Mouse (Mus musculus): ENCODE data around the gene Cacnb3. TPM values are rescaled to one million over a fixed set of nuclear protein-coding genes. Genes with fewer than 3 reads are reported as not detected.
"Not testable (repeated sequence)": the region's sequence is repeated elsewhere in the genome, so short reads cannot be mapped to it uniquely, and the experiment has no call there.

The Cacnb3 gene
- 20.3 and 22.8 TPM in 2 replicates for polyA plus RNA-seq (2015; fragmentation: Nextera tagmentation; extraction: Ambion mirVana)

- Histone ChIP-seq H3K27me3 (replicated peaks; ENCODE audit: control insufficient read depth, insufficient read depth, low read length) (peaks cover 3% of the 10 kb centered on the region; the same call in 1 of the 2 replicates), H3K4me1 (ENCODE audit: control insufficient read depth, insufficient read depth, low read length) (peaks cover 55% of the 10 kb centered on the region), H3K4me3 (ENCODE audit: low read length) (peak within 1 kb of the TSS; percentile 83), H3K9ac (ENCODE audit: low read depth, low read length) (peak within 1 kb of the TSS; percentile 72; the same call in 1 of the 2 replicates), H3K9me3 (ENCODE audit: control insufficient read depth, low read length) (no peaks in the 10 kb centered on the region), H3K36me3 (ENCODE audit: control insufficient read depth, insufficient read depth, low read length) (no peaks in the 10 kb centered on the region), H3K4me2 (ENCODE audit: low read depth, low read length) (peak within 1 kb of the TSS; percentile 98), H3K27ac (ENCODE audit: low read length) (0 out of 2 replicates have a peak within 1 kb of the TSS, but pooled peaks have one; percentile 20)
- WGBS = 53% methylated on average over 4 of the region's 4 CpGs
- ATAC-seq = no peak
These were observed at the start of gene Cacnb3 for GRCm38 (mm10) chr15:98630540-98630939. Gene Cacnb3 (plus strand): TSS chr15:98630840.

DNA sequence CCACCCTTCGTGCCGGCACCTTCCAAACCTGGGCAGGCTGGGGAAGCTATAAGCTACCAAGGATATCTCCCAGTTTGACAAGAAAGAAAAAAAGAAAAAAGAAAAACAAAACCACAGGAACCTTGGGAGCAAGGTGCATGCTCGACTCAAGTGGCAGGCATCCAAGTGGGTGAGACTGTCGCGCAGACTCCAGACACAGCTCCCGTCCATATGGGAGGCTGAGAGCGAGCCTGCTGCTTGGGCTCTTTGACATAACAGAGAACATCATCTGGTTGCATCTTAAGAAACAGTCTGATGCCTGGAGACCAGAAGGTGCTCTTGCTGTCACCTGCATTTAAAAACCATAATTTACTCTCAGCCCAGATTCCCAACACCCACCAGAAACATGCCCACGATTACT lies 48.2 kb upstream of the Cacnb3 start:
- Histone ChIP-seq H3K27me3 (replicated peaks; ENCODE audit: control insufficient read depth, insufficient read depth, low read length) (no peaks in the 10 kb centered on the region), H3K4me3 (ENCODE audit: low read length) (no peak overlapping the region), H3K4me1 (ENCODE audit: control insufficient read depth, insufficient read depth, low read length) (0 out of 2 replicates have a peak, but pooled peaks cover 5% of the 10 kb centered on the region), H3K9ac (ENCODE audit: low read depth, low read length) (no peak overlapping the region), H3K9me3 (ENCODE audit: control insufficient read depth, low read length) (no peaks in the 10 kb centered on the region), H3K4me2 (ENCODE audit: low read depth, low read length) (no peak overlapping the region), H3K36me3 (ENCODE audit: control insufficient read depth, insufficient read depth, low read length) (no peaks in the 10 kb centered on the region), H3K27ac (ENCODE audit: low read length) (no peak overlapping the region)
- 66% methylated on average over 8 of the region's 8 CpGs for WGBS
- ATAC-seq = no peak

DNA sequence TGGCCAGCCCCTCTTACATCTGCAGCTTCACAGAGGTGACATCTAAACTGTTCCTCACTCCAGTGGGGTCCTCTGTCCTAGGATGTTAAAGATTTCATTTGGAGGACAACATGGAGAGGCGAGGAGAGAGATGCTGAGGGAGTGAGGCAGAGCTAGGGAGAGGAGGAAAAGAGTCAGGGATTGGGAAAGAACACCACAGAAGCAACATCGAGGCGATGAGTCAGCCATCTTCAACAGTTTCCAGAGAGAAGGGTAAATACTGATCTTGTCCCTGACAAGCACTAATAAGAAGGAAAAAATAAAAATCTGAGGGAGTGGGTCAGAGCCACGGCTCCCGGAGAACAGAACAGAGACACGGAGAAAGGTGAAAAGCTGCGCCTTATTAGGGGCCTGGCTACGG lies 47.6 kb upstream of the Cacnb3 start:
- Histone ChIP-seq H3K27ac (ENCODE audit: low read length) (no peak overlapping the region), H3K9me3 (ENCODE audit: control insufficient read depth, low read length) (no peaks in the 10 kb centered on the region)
- 72% methylated on average over 8 of the region's 8 CpGs for WGBS

DNA sequence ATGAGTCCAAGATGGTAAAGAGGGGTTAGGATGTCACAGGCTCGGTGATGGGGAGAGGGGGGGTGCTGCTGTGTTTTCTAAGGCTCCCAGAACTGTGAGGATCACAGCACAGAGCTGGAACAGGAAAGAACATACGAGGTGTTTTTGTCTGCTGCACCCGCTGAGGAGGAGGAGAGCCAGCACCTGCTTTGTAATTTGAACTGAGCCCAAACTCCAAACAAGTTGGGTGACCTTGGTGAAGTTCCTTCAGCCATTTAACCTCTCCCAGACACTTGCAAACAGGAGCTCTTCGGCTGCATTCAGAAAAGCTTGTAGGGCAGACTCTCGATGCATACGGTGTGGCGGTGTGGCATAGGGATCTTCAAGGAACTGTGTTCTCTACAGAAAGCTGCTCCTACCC lies 45.2 kb upstream of the Cacnb3 start:
- no peak overlapping the region for H3K4me2 ChIP-seq (ENCODE audit: low read depth, low read length)
- H3K9me3 ChIP-seq (ENCODE audit: control insufficient read depth, low read length) = no peaks in the 10 kb centered on the region
- 44% methylated on average over 7 of the region's 7 CpGs for WGBS
- no peak overlapping the region for H3K4me3 ChIP-seq (ENCODE audit: low read length)
- H3K27ac ChIP-seq (ENCODE audit: low read length) = no peak overlapping the region
- 0 out of 2 replicates have a peak, but pooled peaks cover 5% of the 10 kb centered on the region for H3K4me1 ChIP-seq (ENCODE audit: control insufficient read depth, insufficient read depth, low read length)
- ATAC-seq = no peak
- H3K27me3 ChIP-seq (replicated peaks; ENCODE audit: control insufficient read depth, insufficient read depth, low read length) = no peaks in the 10 kb centered on the region
- no peak overlapping the region for H3K9ac ChIP-seq (ENCODE audit: low read depth, low read length)
- no peaks in the 10 kb centered on the region; the same call in 1 of the 2 replicates for H3K36me3 ChIP-seq (ENCODE audit: control insufficient read depth, insufficient read depth, low read length)

More for the DNA sequence above, 47.6 kb upstream of the Cacnb3 start:
- no peak overlapping the region for H3K9ac ChIP-seq (ENCODE audit: low read depth, low read length)
- H3K36me3 ChIP-seq (ENCODE audit: control insufficient read depth, insufficient read depth, low read length) = no peaks in the 10 kb centered on the region
- H3K4me1 ChIP-seq (ENCODE audit: control insufficient read depth, insufficient read depth, low read length) = 0 out of 2 replicates have a peak, but pooled peaks cover 5% of the 10 kb centered on the region
- no peak overlapping the region for H3K4me2 ChIP-seq (ENCODE audit: low read depth, low read length)
- no peak for ATAC-seq
- no peak overlapping the region for H3K4me3 ChIP-seq (ENCODE audit: low read length)
- H3K27me3 ChIP-seq (replicated peaks; ENCODE audit: control insufficient read depth, insufficient read depth, low read length) = no peaks in the 10 kb centered on the region

- H3K9ac ChIP-seq (ENCODE audit: low read depth, low read length); H3K27ac ChIP-seq (ENCODE audit: low read length); H3K36me3 ChIP-seq (ENCODE audit: control insufficient read depth, insufficient read depth, low read length); H3K4me1 ChIP-seq (ENCODE audit: control insufficient read depth, insufficient read depth, low read length); H3K27me3 ChIP-seq (replicated peaks; ENCODE audit: control insufficient read depth, insufficient read depth, low read length); H3K9me3 ChIP-seq (ENCODE audit: control insufficient read depth, low read length); H3K4me3 ChIP-seq (ENCODE audit: low read length); H3K4me2 ChIP-seq (ENCODE audit: low read depth, low read length); ATAC-seq: not testable (repeated sequence)
- WGBS = 70% methylated on average over 9 of the region's 9 CpGs
These were observed 44.5 kb upstream of the Cacnb3 start for GRCm38 (mm10) chr15:98586141-98586540.

DNA sequence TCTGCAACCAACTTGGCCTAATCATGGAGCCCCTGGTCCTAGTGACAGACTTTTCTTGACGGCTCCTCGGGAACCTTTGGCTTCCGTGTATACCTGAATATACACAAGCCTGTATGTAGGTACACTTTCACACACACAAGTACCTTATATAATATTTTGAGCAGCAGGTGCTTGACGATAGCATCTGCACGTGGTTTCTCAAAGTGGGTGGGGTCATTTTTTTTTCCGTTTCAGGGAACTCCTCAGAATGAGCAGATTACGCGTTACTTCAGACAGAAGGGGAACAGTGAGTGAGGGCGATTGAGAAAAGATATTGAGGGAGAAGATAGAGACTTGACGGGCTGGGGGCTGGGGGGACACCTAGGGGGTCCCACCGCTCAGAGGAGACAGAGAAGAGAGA lies 42.9 kb upstream of the Cacnb3 start:
- H3K27me3 ChIP-seq (replicated peaks; ENCODE audit: control insufficient read depth, insufficient read depth, low read length) = no peaks in the 10 kb centered on the region
- H3K36me3 ChIP-seq (ENCODE audit: control insufficient read depth, insufficient read depth, low read length) = peaks cover 13% of the 10 kb centered on the region; the same call in 1 of the 2 replicates
- H3K4me3 ChIP-seq (ENCODE audit: low read length) = no peak overlapping the region
- no peak overlapping the region for H3K9ac ChIP-seq (ENCODE audit: low read depth, low read length)
- no peak overlapping the region for H3K4me2 ChIP-seq (ENCODE audit: low read depth, low read length)
- no peak for ATAC-seq
- H3K27ac ChIP-seq (ENCODE audit: low read length) = no peak overlapping the region
- H3K9me3 ChIP-seq (ENCODE audit: control insufficient read depth, low read length) = no peaks in the 10 kb centered on the region
- 0 out of 2 replicates have a peak, but pooled peaks cover 5% of the 10 kb centered on the region for H3K4me1 ChIP-seq (ENCODE audit: control insufficient read depth, insufficient read depth, low read length)
- 88% methylated on average over 11 of the region's 11 CpGs for WGBS

DNA sequence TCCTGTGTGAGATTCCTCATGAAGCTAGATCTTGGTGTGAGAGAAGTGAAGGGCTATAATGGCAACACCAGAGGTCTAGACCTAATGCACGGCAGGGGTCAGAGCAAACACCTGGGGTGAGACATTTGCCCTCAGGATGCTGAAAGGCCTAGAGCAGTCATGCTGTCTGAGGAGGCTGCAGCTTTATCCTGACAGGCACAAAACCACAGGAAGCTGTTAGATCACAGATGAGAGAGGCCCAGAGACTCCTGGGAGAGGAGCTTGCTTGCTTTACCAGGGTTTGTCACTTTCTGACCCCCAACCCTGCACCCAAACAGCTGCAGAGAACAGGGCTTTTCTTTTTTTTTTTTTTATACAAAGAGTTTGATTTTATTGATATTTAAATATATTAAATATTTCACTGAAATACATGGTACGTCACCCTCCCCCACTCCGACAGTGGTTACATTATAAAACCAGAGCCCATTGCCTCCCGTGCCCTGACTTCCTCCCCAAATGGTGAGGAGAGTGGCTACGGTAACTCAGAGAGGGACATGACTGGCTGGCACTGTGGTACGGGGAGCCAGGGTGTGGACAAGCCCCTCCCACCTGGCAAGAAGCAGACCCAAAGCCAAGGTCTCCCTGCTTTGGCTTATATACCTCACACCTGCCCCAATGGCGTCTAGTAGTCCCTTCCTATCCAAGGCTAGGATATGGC lies 40.9 kb upstream of the Cacnb3 start:
- Histone ChIP-seq H3K4me1 (ENCODE audit: control insufficient read depth, insufficient read depth, low read length) (0 out of 2 replicates have a peak, but pooled peaks cover 5% of the 10 kb centered on the region), H3K9ac (ENCODE audit: low read depth, low read length) (no peak overlapping the region), H3K36me3 (ENCODE audit: control insufficient read depth, insufficient read depth, low read length) (peaks cover 26% of the 10 kb centered on the region), H3K27ac (ENCODE audit: low read length) (no peak overlapping the region), H3K27me3 (replicated peaks; ENCODE audit: control insufficient read depth, insufficient read depth, low read length) (no peaks in the 10 kb centered on the region), H3K4me3 (ENCODE audit: low read length) (no peak overlapping the region), H3K9me3 (ENCODE audit: control insufficient read depth, low read length) (no peaks in the 10 kb centered on the region), H3K4me2 (ENCODE audit: low read depth, low read length) (no peak overlapping the region)
- 59% methylated on average over 7 of the region's 7 CpGs for WGBS
- no peak for ATAC-seq

GRCm38 (mm10) chr15:98591396-98591795 lies 39.2 kb upstream of the Cacnb3 start:
- Histone ChIP-seq H3K4me3 (ENCODE audit: low read length) (no peak overlapping the region), H3K27me3 (replicated peaks; ENCODE audit: control insufficient read depth, insufficient read depth, low read length) (no peaks in the 10 kb centered on the region), H3K4me2 (ENCODE audit: low read depth, low read length) (no peak overlapping the region), H3K9me3 (ENCODE audit: control insufficient read depth, low read length) (no peaks in the 10 kb centered on the region), H3K27ac (ENCODE audit: low read length) (no peak overlapping the region), H3K9ac (ENCODE audit: low read depth, low read length) (no peak overlapping the region), H3K4me1 (ENCODE audit: control insufficient read depth, insufficient read depth, low read length) (peaks cover 3% of the 10 kb centered on the region; the same call in 1 of the 2 replicates), H3K36me3 (ENCODE audit: control insufficient read depth, insufficient read depth, low read length) (peaks cover 32% of the 10 kb centered on the region)
- no peak for ATAC-seq
- whole genome bisulfite sequencing = 61% methylated on average over 4 of the region's 4 CpGs

DNA sequence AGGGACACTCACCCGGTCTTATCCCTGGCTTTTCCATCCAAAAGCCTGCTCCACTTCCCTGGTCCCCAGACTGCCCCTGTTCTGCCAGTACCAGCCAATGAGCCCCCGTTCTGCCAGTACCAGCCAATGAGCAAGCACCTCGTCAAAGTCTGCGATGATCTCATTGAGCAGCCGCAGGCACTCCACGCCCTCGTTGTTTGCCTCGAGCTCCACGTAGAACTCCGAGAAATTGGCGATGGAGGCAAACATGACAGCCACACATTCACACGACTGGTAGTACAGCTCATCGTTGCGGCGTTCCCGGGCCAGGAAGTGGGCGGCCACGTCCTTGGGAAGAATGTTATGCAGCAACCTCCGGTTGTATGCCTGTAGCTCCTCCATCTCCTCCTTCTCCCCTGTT lies 36.4 kb upstream of the Cacnb3 start:
- peaks cover 53% of the 10 kb centered on the region for H3K36me3 ChIP-seq (ENCODE audit: control insufficient read depth, insufficient read depth, low read length)
- WGBS = 77% methylated on average over 19 of the region's 19 CpGs
- H3K9ac ChIP-seq (ENCODE audit: low read depth, low read length) = no peak overlapping the region

More for the DNA sequence above, 36.4 kb upstream of the Cacnb3 start:
- no peaks in the 10 kb centered on the region for H3K9me3 ChIP-seq (ENCODE audit: control insufficient read depth, low read length)
- no peak overlapping the region for H3K4me3 ChIP-seq (ENCODE audit: low read length)
- H3K4me2 ChIP-seq (ENCODE audit: low read depth, low read length) = no peak overlapping the region
- peaks cover 3% of the 10 kb centered on the region; the same call in 1 of the 2 replicates for H3K4me1 ChIP-seq (ENCODE audit: control insufficient read depth, insufficient read depth, low read length)
- no peak for ATAC-seq
- H3K27ac ChIP-seq (ENCODE audit: low read length) = no peak overlapping the region
- H3K27me3 ChIP-seq (replicated peaks; ENCODE audit: control insufficient read depth, insufficient read depth, low read length) = no peaks in the 10 kb centered on the region

Measured in intestine, embryonic 16.5 days (tissue).